Mouse (Mus musculus): ENCODE data around the gene Nfe2l2.

DNA sequence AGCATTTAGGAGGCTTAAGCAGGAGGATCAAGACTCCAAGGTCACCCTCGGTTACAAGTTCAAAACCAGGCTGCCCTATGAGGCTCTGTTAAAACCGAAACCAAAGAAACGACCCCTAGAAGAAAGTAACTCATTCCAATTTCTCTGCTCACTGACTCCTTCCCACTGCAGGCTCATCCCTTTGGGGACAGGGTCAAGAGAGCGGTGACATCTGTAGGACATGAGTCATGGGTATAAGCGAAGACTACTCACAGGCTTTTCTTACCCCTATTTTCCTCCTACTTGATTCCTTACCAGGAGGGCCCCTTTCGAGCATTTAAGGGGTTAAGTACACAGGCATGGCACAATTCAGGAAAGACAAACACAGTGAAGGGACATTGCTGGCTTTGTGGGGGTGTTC lies 60.5 kb downstream of the Nfe2l2 start:
- TF ChIP-seq CTCF (IDR thresholded peaks at IDR 0.05; ENCODE audit: control insufficient read depth, insufficient read depth, insufficient read length) (no peak), FOSL1 (IDR thresholded peaks at IDR 0.05; ENCODE audit: insufficient read depth, low read length, poor library complexity, severe bottlenecking) (no peak), MYOD1 (IDR thresholded peaks at IDR 0.05; ENCODE audit: control insufficient read depth, insufficient read length, low read depth) (no peak), MAX (IDR thresholded peaks at IDR 0.05) (no peak)
